Mouse (Mus musculus): ENCODE data around the gene Serpinb5. TPM values are rescaled to one million over a fixed set of nuclear protein-coding genes. Genes with fewer than 3 reads are reported as not detected.

Serpinb5 gene
- not detected in 2 replicates for total RNA-seq (2023)

DNA sequence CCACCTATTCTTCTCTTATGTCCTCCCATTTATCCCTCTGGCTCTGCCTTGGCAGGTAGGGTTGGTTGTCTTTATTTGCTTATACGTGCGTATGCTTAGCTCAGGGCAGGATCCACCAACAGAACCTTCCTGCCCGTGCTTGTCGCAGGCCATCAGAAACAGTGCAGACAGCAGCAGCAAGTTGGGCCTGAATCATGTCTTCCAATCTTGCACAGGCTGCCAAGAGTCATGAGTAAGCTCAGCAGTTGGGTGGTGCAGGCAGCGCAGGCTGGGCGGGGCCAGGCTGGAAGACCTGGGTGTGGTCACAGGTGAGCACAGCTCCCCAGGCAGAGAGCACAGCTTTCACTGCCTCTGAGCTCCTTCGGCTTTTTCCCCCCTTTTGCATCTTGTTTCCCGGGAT is at the start of gene Serpinb5:
TSS of gene Serpinb5 (plus strand) at position 327 of the 400 bp plus-strand sequence.

Other genes with a start within 250 kb of the Serpinb5 start
- 3.3 and 5.5 TPM in 2 replicates for gene Bcl2, start 146.9 kb upstream of the Serpinb5 start, total RNA-seq (2023)
- gene Kdsr, start 101.4 kb upstream of the Serpinb5 start, total RNA-seq (2023), result 8.6 and 12.3 TPM in 2 replicates
- gene Vps4b, start 64.4 kb upstream of the Serpinb5 start, total RNA-seq (2023), result 217 and 290 TPM in 2 replicates
- gene Serpinb12, start 73.3 kb downstream of the Serpinb5 start, total RNA-seq (2023), result 0.38 TPM in 1 of 2 replicates, not detected in the other
- not detected in 2 replicates for gene Serpinb13, start 119.8 kb downstream of the Serpinb5 start, total RNA-seq (2023)
- gene Serpinb3a, start 191.1 kb downstream of the Serpinb5 start, total RNA-seq (2023), result not detected in 2 replicates
- not detected in 2 replicates for gene Serpinb3d, start 222.3 kb downstream of the Serpinb5 start, total RNA-seq (2023)

Data from neutrophil, adult 65 days (primary cell).